Mouse (Mus musculus): ENCODE data around the gene Kidins220. TPM values are rescaled to one million over a fixed set of nuclear protein-coding genes. Genes with fewer than 3 reads are reported as not detected.

Gene Kidins220
- polyA plus RNA-seq (2014; fragmentation: Nextera tagmentation; extraction: Ambion mirVana): 49.9 and 53.8 TPM in 2 replicates

- Histone ChIP-seq H3K27ac (ENCODE audit: low read depth, low read length) (peak within 1 kb of the TSS; percentile 76), H3K4me2 (peak within 1 kb of the TSS; percentile 70), H3K36me3 (ENCODE audit: control insufficient read depth, insufficient read depth, low read length) (no peaks in the 10 kb centered on the region), H3K9ac (ENCODE audit: low read length) (peak within 1 kb of the TSS; percentile 73), H3K9me3 (ENCODE audit: control insufficient read depth, low read length) (no peaks in the 10 kb centered on the region), H3K4me1 (ENCODE audit: control insufficient read depth, insufficient read depth, low read length) (no peaks in the 10 kb centered on the region; the same call in 1 of the 2 replicates), H3K27me3 (ENCODE audit: control insufficient read depth, insufficient read depth, low read length) (no peaks in the 10 kb centered on the region), H3K4me3 (ENCODE audit: low read depth, low read length) (peak within 1 kb of the TSS; percentile 81)
- ATAC-seq (ENCODE audit: low FRiP score): peak; percentile 95
- DNase-seq (ENCODE audit: low spot score, missing footprints): peak; percentile 100
- 14% methylated on average over 28 of the region's 29 CpGs for WGBS
These were observed at the start of gene Kidins220 for GRCm38 (mm10) chr12:24974446-24975114. TSS of gene Kidins220 (plus strand) at chr12:24974925.

GRCm38 (mm10) chr12:24925276-24925675 lies 49.4 kb upstream of the Kidins220 start:
- DNase-seq (ENCODE audit: low spot score, missing footprints) (no peak), ATAC-seq (ENCODE audit: low FRiP score) (no peak)
- Histone ChIP-seq H3K9me3 (ENCODE audit: control insufficient read depth, low read length) (no peaks in the 10 kb centered on the region), H3K9ac (ENCODE audit: low read length) (no peak overlapping the region), H3K4me2 (no peak overlapping the region), H3K27me3 (ENCODE audit: control insufficient read depth, insufficient read depth, low read length) (no peaks in the 10 kb centered on the region), H3K36me3 (ENCODE audit: control insufficient read depth, insufficient read depth, low read length) (no peaks in the 10 kb centered on the region), H3K27ac (ENCODE audit: low read depth, low read length) (no peak overlapping the region), H3K4me1 (ENCODE audit: control insufficient read depth, insufficient read depth, low read length) (peaks cover 8% of the 10 kb centered on the region), H3K4me3 (ENCODE audit: low read depth, low read length) (no peak overlapping the region)
- 82% methylated on average over 5 of the region's 5 CpGs for WGBS

GRCm38 (mm10) chr12:24925684-24926083 lies 49.0 kb upstream of the Kidins220 start:
- Histone ChIP-seq H3K9me3 (ENCODE audit: control insufficient read depth, low read length) (no peaks in the 10 kb centered on the region), H3K27me3 (ENCODE audit: control insufficient read depth, insufficient read depth, low read length) (no peaks in the 10 kb centered on the region), H3K4me2 (no peak overlapping the region), H3K9ac (ENCODE audit: low read length) (no peak overlapping the region), H3K4me1 (ENCODE audit: control insufficient read depth, insufficient read depth, low read length) (peaks cover 8% of the 10 kb centered on the region), H3K27ac (ENCODE audit: low read depth, low read length) (no peak overlapping the region), H3K36me3 (ENCODE audit: control insufficient read depth, insufficient read depth, low read length) (no peaks in the 10 kb centered on the region), H3K4me3 (ENCODE audit: low read depth, low read length) (no peak overlapping the region)
- ATAC-seq (ENCODE audit: low FRiP score): no peak
- no peak for DNase-seq (ENCODE audit: low spot score, missing footprints)
- WGBS: 46% methylated on average over 4 of the region's 4 CpGs

- peaks cover 21% of the 10 kb centered on the region for H3K4me1 ChIP-seq (ENCODE audit: control insufficient read depth, insufficient read depth, low read length)
- H3K4me2 ChIP-seq: no peak overlapping the region
- H3K36me3 ChIP-seq (ENCODE audit: control insufficient read depth, insufficient read depth, low read length): no peaks in the 10 kb centered on the region
- H3K27ac ChIP-seq (ENCODE audit: low read depth, low read length): peak overlapping the region; percentile 67
- H3K9me3 ChIP-seq (ENCODE audit: control insufficient read depth, low read length): no peaks in the 10 kb centered on the region
- ATAC-seq (ENCODE audit: low FRiP score): 0 out of 2 replicates have a peak, but pooled peaks have one; percentile 52
- no peaks in the 10 kb centered on the region for H3K27me3 ChIP-seq (ENCODE audit: control insufficient read depth, insufficient read depth, low read length)
- H3K4me3 ChIP-seq (ENCODE audit: low read depth, low read length): no peak overlapping the region
- 70% methylated on average over 18 of the region's 18 CpGs for whole genome bisulfite sequencing
- H3K9ac ChIP-seq (ENCODE audit: low read length): 0 out of 2 replicates have a peak overlapping the region, but pooled peaks have one; percentile 16
- no peak for DNase-seq (ENCODE audit: low spot score, missing footprints)
These were observed 46.5 kb upstream of the Kidins220 start for GRCm38 (mm10) chr12:24928051-24928748.

- no peak overlapping the region for H3K4me3 ChIP-seq (ENCODE audit: low read depth, low read length)
- H3K4me1 ChIP-seq (ENCODE audit: control insufficient read depth, insufficient read depth, low read length): peaks cover 29% of the 10 kb centered on the region
- H3K27me3 ChIP-seq (ENCODE audit: control insufficient read depth, insufficient read depth, low read length): no peaks in the 10 kb centered on the region
- no peak for DNase-seq (ENCODE audit: low spot score, missing footprints)
- no peak overlapping the region for H3K4me2 ChIP-seq
- 80% methylated on average over 7 of the region's 7 CpGs for WGBS
- H3K9ac ChIP-seq (ENCODE audit: low read length): no peak overlapping the region
- no peaks in the 10 kb centered on the region for H3K9me3 ChIP-seq (ENCODE audit: control insufficient read depth, low read length)
- ATAC-seq (ENCODE audit: low FRiP score): no peak
- H3K27ac ChIP-seq (ENCODE audit: low read depth, low read length): no peak overlapping the region; the same call in 1 of the 2 replicates
- no peaks in the 10 kb centered on the region for H3K36me3 ChIP-seq (ENCODE audit: control insufficient read depth, insufficient read depth, low read length)
These were observed 45.7 kb upstream of the Kidins220 start for GRCm38 (mm10) chr12:24929043-24929442.

- DNase-seq (ENCODE audit: low spot score, missing footprints) (no peak), ATAC-seq (ENCODE audit: low FRiP score) (no peak)
- peaks cover 30% of the 10 kb centered on the region for H3K4me1 ChIP-seq (ENCODE audit: control insufficient read depth, insufficient read depth, low read length)
- H3K9ac ChIP-seq (ENCODE audit: low read length): no peak overlapping the region
- no peaks in the 10 kb centered on the region for H3K27me3 ChIP-seq (ENCODE audit: control insufficient read depth, insufficient read depth, low read length)
- no peaks in the 10 kb centered on the region for H3K36me3 ChIP-seq (ENCODE audit: control insufficient read depth, insufficient read depth, low read length)
- H3K4me2 ChIP-seq: no peak overlapping the region
- 93% methylated on average over 3 of the region's 3 CpGs for WGBS
- no peak overlapping the region for H3K27ac ChIP-seq (ENCODE audit: low read depth, low read length)
- no peak overlapping the region for H3K4me3 ChIP-seq (ENCODE audit: low read depth, low read length)
- no peaks in the 10 kb centered on the region for H3K9me3 ChIP-seq (ENCODE audit: control insufficient read depth, low read length)
These were observed 44.0 kb upstream of the Kidins220 start for GRCm38 (mm10) chr12:24930760-24931159.

- Histone ChIP-seq H3K27ac (ENCODE audit: low read depth, low read length) (peak overlapping the region; percentile 17), H3K36me3 (ENCODE audit: control insufficient read depth, insufficient read depth, low read length) (no peaks in the 10 kb centered on the region), H3K4me2 (no peak overlapping the region), H3K4me3 (ENCODE audit: low read depth, low read length) (no peak overlapping the region), H3K9me3 (ENCODE audit: control insufficient read depth, low read length) (no peaks in the 10 kb centered on the region), H3K9ac (ENCODE audit: low read length) (no peak overlapping the region), H3K27me3 (ENCODE audit: control insufficient read depth, insufficient read depth, low read length) (no peaks in the 10 kb centered on the region), H3K4me1 (ENCODE audit: control insufficient read depth, insufficient read depth, low read length) (peaks cover 30% of the 10 kb centered on the region)
- ATAC-seq (ENCODE audit: low FRiP score): no peak
- DNase-seq (ENCODE audit: low spot score, missing footprints): no peak
- WGBS: 39% methylated on average over 6 of the region's 6 CpGs
These were observed 42.6 kb upstream of the Kidins220 start for GRCm38 (mm10) chr12:24932120-24932519.

GRCm38 (mm10) chr12:24933206-24933775 lies 41.4 kb upstream of the Kidins220 start:
- peaks cover 25% of the 10 kb centered on the region for H3K4me1 ChIP-seq (ENCODE audit: control insufficient read depth, insufficient read depth, low read length)
- peak overlapping the region; percentile 42; the same call in 1 of the 2 replicates for H3K27ac ChIP-seq (ENCODE audit: low read depth, low read length)
- H3K9ac ChIP-seq (ENCODE audit: low read length): no peak overlapping the region
- no peak overlapping the region for H3K4me2 ChIP-seq
- no peaks in the 10 kb centered on the region for H3K36me3 ChIP-seq (ENCODE audit: control insufficient read depth, insufficient read depth, low read length)
- WGBS: 78% methylated on average over 1 of the region's 1 CpGs
- H3K4me3 ChIP-seq (ENCODE audit: low read depth, low read length): no peak overlapping the region
- DNase-seq (ENCODE audit: low spot score, missing footprints) (peak; percentile 88), ATAC-seq (ENCODE audit: low FRiP score) (peak; percentile 78)
- no peaks in the 10 kb centered on the region for H3K9me3 ChIP-seq (ENCODE audit: control insufficient read depth, low read length)
- H3K27me3 ChIP-seq (ENCODE audit: control insufficient read depth, insufficient read depth, low read length): no peaks in the 10 kb centered on the region

GRCm38 (mm10) chr12:24933996-24934395 lies 40.7 kb upstream of the Kidins220 start:
- H3K4me1 ChIP-seq (ENCODE audit: control insufficient read depth, insufficient read depth, low read length): peaks cover 22% of the 10 kb centered on the region
- no peaks in the 10 kb centered on the region for H3K36me3 ChIP-seq (ENCODE audit: control insufficient read depth, insufficient read depth, low read length)
- H3K4me2 ChIP-seq: no peak overlapping the region
- DNase-seq (ENCODE audit: low spot score, missing footprints) (no peak), ATAC-seq (ENCODE audit: low FRiP score) (no peak)
- peak overlapping the region; percentile 42 for H3K27ac ChIP-seq (ENCODE audit: low read depth, low read length)
- WGBS: 88% methylated on average over 3 of the region's 3 CpGs
- H3K9ac ChIP-seq (ENCODE audit: low read length): no peak overlapping the region
- no peaks in the 10 kb centered on the region for H3K27me3 ChIP-seq (ENCODE audit: control insufficient read depth, insufficient read depth, low read length)
- no peaks in the 10 kb centered on the region for H3K9me3 ChIP-seq (ENCODE audit: control insufficient read depth, low read length)
- no peak overlapping the region for H3K4me3 ChIP-seq (ENCODE audit: low read depth, low read length)

All from midbrain, embryonic 11.5 days (tissue).